Mouse (Mus musculus): ENCODE results near the gene Fbxo31. TPM values are rescaled to one million over a fixed set of nuclear protein-coding genes. Genes with fewer than 3 reads are reported as not detected.

Fbxo31 gene
- polyA plus RNA-seq, 1 experiment: 67.9 TPM

DNA sequence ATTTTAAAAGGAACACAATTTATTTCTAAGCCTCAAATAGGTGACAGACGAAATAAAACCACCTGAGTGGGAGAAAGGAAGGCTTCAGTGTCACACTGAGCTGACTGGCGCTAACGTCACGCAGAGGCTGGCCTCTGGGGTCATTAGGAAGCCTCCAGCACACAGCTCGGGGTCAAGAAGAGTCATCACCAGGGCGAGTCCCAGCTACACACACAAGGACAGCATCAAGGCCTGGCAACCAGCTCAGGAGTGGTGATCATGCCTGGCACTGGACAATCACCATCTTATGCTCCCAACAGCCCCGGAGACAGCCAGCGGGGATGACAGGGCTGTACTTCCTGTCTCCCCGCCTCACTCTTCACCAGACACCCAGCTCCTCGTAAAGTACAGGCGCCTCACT is 20.9 kb downstream of the Fbxo31 start:
- Histone ChIP-seq H3K27me3 (ENCODE audit: control insufficient read depth, insufficient read depth, low read length) (no peaks in the 10 kb centered on the region), H3K4me3 (replicated peaks; ENCODE audit: insufficient read depth, low read depth, low read length) (no peak overlapping the region), H3K27ac (ENCODE audit: insufficient read depth, low read length) (no peak overlapping the region), H3K4me1 (ENCODE audit: control insufficient read depth, insufficient read depth, low read length) (peaks cover 28% of the 10 kb centered on the region)
- DNase-seq: no peak
- WGBS: 90% methylated on average over 11 of the region's 11 CpGs
- TF ChIP-seq CTCF (IDR thresholded peaks at IDR 0.05; ENCODE audit: borderline replicate concordance, insufficient read depth, low read depth, low read length): no peak
- TF ChIP-seq POLR2A (IDR thresholded peaks at IDR 0.05; ENCODE audit: borderline replicate concordance, insufficient read depth, low read length): no peak

DNA sequence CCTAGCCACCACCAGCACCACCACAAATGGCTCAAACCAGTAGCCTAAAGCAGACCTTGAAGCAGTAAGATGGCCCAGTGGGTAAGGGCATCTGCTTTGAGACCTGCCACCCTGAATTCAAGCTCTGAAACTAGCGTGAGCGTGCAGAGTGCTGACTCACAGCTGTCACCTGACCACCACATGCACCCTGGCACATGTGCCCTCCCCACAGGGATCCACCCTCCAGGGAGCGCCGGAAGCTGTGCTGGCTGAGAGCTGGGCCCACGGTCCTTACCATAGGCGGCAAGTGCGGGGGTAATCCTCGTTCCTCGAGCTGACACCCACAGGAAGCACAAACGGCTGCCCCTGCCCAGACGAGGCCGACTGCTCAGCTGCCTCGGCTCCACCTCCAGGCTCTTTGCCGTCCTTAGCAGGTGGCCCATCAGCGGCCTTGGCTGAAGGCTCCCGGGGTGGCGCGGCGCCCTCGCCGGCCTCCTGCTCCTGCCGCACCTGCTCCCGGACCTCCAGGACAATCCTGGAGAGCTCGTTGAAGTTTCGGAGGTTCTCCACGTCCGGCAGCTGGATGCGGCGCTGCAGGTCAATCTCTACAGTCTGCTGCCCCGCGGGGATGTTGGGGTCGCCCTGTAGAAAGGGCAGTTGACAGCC is 24.7 kb downstream of the Fbxo31 start:
- Histone ChIP-seq H3K4me3 (replicated peaks; ENCODE audit: insufficient read depth, low read depth, low read length) (no peak overlapping the region), H3K27me3 (ENCODE audit: control insufficient read depth, insufficient read depth, low read length) (no peaks in the 10 kb centered on the region), H3K4me1 (ENCODE audit: control insufficient read depth, insufficient read depth, low read length) (no peaks in the 10 kb centered on the region), H3K27ac (ENCODE audit: insufficient read depth, low read length) (no peak overlapping the region)
- no peak for DNase-seq
- whole genome bisulfite sequencing: 72% methylated on average over 32 of the region's 32 CpGs
- TF ChIP-seq CTCF (IDR thresholded peaks at IDR 0.05; ENCODE audit: borderline replicate concordance, insufficient read depth, low read depth, low read length): no peak
- TF ChIP-seq POLR2A (IDR thresholded peaks at IDR 0.05; ENCODE audit: borderline replicate concordance, insufficient read depth, low read length): no peak

DNA sequence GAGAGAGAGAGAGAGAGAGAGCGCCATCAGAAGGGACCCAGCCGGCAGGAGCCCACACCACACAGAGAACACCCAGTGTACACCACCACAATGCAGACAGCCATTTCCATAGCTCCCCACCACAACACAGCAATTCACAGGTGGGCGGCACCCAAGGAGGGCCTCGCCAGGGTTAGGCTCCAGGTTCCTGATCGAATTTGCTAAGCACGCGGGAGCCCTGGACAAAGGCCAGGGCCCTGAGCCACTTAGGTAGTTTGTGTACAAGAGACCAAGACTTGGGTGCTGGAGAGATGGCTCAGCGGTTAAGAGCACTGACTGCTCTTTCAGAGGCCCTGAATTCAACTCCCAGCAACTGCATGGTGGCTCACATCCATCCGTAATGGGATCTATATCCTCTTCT is 26.1 kb downstream of the Fbxo31 start:
- no peak for DNase-seq
- H3K4me3 ChIP-seq (replicated peaks; ENCODE audit: insufficient read depth, low read depth, low read length): no peak overlapping the region
- 71% methylated on average over 9 of the region's 9 CpGs for WGBS
- no peaks in the 10 kb centered on the region for H3K27me3 ChIP-seq (ENCODE audit: control insufficient read depth, insufficient read depth, low read length)
- no peak overlapping the region for H3K27ac ChIP-seq (ENCODE audit: insufficient read depth, low read length)
- no peaks in the 10 kb centered on the region for H3K4me1 ChIP-seq (ENCODE audit: control insufficient read depth, insufficient read depth, low read length)
- TF ChIP-seq CTCF (IDR thresholded peaks at IDR 0.05; ENCODE audit: borderline replicate concordance, insufficient read depth, low read depth, low read length) (no peak), POLR2A (IDR thresholded peaks at IDR 0.05; ENCODE audit: borderline replicate concordance, insufficient read depth, low read length) (no peak)

DNA sequence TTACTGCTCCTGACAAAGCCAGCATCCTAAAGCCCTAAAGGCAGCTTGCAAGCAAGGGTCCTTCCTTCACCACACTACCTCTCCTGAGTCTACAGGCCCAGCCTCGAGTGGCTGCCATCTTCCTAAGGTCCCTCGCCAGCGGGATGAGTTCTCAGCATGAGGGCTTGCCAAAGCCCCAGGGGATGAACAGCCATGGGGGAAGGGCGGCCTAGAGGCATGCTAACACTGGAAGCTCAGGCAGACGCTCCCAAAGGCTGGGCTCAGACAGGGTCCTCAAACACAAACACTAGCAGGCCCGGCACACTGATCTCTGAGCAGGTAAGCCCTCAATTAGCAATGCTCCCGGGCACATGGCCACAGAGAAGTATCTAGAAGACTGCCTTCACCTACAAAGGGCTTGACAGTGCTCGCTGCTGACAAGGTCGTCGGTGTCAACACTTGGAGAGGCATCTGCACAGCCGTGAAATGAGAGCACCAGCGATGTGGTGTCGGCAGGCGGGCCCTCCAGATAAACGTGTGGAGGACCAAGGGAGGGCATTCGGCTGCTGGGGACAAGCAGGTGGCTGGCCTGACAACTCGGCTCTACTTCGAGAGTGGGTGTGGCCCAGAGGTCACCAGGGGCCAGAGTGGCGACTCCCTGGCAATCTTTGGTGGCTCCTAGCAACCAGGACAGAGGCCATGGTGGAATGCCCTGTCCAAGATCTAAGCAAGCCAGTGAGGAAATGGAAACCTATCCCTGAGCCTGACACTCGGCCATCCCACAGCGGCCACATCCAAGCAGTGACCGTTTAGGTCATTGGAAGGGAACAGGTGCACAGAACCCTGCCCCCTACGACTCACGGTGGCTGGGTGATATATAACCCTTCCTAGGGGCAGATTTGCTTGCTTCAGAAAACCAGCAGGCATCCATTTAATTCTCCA is 27.3 kb downstream of the Fbxo31 start:
- no peak for DNase-seq
- 55% methylated on average over 24 of the region's 24 CpGs for WGBS
- Histone ChIP-seq H3K4me1 (ENCODE audit: control insufficient read depth, insufficient read depth, low read length) (no peaks in the 10 kb centered on the region), H3K4me3 (replicated peaks; ENCODE audit: insufficient read depth, low read depth, low read length) (no peak overlapping the region), H3K27me3 (ENCODE audit: control insufficient read depth, insufficient read depth, low read length) (no peaks in the 10 kb centered on the region), H3K27ac (ENCODE audit: insufficient read depth, low read length) (no peak overlapping the region)
- no peak for TF ChIP-seq POLR2A (IDR thresholded peaks at IDR 0.05; ENCODE audit: borderline replicate concordance, insufficient read depth, low read length)

DNA sequence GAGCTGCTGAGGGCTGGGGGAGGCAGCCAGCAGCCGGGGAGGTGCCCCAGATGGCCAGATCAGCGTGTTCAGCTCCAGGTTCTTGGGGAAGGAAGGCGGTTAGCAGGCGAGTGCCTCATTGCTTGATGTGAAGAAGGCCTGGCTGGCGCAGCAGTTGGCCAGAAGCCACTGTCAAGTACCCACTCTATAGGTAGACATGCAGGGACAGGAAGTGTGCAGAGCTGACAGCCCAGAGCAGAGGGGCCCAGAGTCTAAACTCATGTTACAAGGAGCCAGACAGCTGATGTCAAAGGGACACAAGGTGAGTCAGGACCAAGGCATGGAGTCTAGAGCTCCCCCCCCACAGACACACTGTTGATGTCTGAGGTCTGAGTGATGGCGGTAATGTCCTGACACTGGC is 28.6 kb downstream of the Fbxo31 start:
- Histone ChIP-seq H3K4me1 (ENCODE audit: control insufficient read depth, insufficient read depth, low read length) (no peaks in the 10 kb centered on the region), H3K27ac (ENCODE audit: insufficient read depth, low read length) (no peak overlapping the region), H3K4me3 (replicated peaks; ENCODE audit: insufficient read depth, low read depth, low read length) (no peak overlapping the region), H3K27me3 (ENCODE audit: control insufficient read depth, insufficient read depth, low read length) (no peaks in the 10 kb centered on the region)
- DNase-seq: no peak
- WGBS: 36% methylated on average over 6 of the region's 6 CpGs
- TF ChIP-seq CTCF (IDR thresholded peaks at IDR 0.05; ENCODE audit: borderline replicate concordance, insufficient read depth, low read depth, low read length) (no peak), POLR2A (IDR thresholded peaks at IDR 0.05; ENCODE audit: borderline replicate concordance, insufficient read depth, low read length) (no peak)

DNA sequence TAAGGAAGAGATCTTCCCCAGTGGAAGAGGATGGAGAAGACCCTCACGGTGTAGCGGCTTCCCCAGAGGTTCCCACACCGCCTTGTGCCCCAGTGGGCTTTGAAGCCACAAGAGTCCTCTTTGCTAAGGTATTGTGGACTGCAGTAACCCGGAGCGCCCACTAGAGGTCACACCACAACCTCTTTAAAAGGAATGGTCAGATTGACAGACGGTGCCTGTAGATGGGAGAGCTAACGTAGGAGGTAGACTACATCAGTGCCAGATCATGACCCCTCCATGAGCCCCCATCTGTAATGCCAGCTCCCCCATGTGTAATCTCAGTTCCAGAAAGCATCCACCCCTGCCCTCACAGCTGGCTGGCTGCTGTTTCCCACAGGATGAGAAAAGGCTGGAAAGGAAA is 31.5 kb downstream of the Fbxo31 start:
- no peaks in the 10 kb centered on the region for H3K27me3 ChIP-seq (ENCODE audit: control insufficient read depth, insufficient read depth, low read length)
- TF ChIP-seq POLR2A (IDR thresholded peaks at IDR 0.05; ENCODE audit: borderline replicate concordance, insufficient read depth, low read length): no peak
- TF ChIP-seq CTCF (IDR thresholded peaks at IDR 0.05; ENCODE audit: borderline replicate concordance, insufficient read depth, low read depth, low read length): peak; percentile 89
- whole genome bisulfite sequencing: 2% methylated on average over 7 of the region's 7 CpGs
- DNase-seq: peak; percentile 70 to 81
- no peak overlapping the region for H3K4me3 ChIP-seq (replicated peaks; ENCODE audit: insufficient read depth, low read depth, low read length)
- H3K4me1 ChIP-seq (ENCODE audit: control insufficient read depth, insufficient read depth, low read length): no peaks in the 10 kb centered on the region
- H3K27ac ChIP-seq (ENCODE audit: insufficient read depth, low read length): no peak overlapping the region

DNA sequence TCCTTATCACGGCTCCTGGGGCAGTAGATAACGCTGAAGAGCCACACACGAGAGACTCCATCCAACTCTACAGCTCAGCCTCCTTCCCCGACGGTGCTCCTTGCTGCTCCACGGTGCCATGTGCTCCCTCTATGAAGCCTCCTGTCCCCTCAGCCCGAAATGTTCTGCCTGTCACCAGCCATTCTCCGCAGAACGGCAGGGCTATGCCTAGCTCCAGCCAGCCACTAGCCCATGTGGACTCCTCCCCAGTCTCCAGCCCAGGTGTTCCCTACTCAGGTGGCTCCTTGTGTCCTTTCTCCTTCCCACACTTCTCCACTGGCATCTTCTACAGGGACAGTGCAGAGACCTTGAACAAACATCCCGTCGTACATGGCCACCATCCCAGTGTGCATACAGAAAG is 33.7 kb downstream of the Fbxo31 start:
- TF ChIP-seq CTCF (IDR thresholded peaks at IDR 0.05; ENCODE audit: borderline replicate concordance, insufficient read depth, low read depth, low read length) (no peak), POLR2A (IDR thresholded peaks at IDR 0.05; ENCODE audit: borderline replicate concordance, insufficient read depth, low read length) (no peak)
- Histone ChIP-seq H3K4me3 (replicated peaks; ENCODE audit: insufficient read depth, low read depth, low read length) (no peak overlapping the region), H3K27me3 (ENCODE audit: control insufficient read depth, insufficient read depth, low read length) (no peaks in the 10 kb centered on the region), H3K27ac (ENCODE audit: insufficient read depth, low read length) (no peak overlapping the region), H3K4me1 (ENCODE audit: control insufficient read depth, insufficient read depth, low read length) (no peaks in the 10 kb centered on the region)
- 78% methylated on average over 11 of the region's 11 CpGs for WGBS
- DNase-seq: no peak

DNA sequence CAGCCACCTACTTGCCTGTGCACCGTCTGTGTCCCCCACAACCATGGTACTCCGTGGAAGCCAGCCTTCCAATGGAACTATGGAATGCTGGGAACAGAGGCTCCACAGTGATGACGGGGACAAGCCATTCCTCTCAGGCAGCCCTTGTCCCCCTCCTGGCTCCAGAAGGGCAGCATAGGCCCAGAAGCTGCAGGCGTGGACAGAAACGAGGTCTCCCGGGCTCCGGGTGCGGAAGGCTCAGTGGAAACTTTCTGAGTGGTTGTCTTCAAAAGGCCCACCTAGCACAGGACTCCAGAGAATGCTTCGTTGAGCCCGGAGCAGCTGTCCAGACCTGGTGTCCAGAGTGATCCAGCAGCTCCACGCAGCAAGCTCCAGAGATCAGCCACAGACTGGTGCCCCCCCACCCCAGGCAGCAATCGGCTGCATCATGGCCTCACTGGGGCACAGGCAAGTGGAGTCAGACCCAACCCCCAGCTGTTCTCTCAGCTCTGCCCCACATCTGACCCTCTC is 34.3 kb downstream of the Fbxo31 start, which contains the start of gene 1700018B08Rik:
Gene 1700018B08Rik, minus strand, starts transcription at position 45 of the 510 bp plus-strand sequence.
- no peaks in the 10 kb centered on the region for H3K4me1 ChIP-seq (ENCODE audit: control insufficient read depth, insufficient read depth, low read length)
- no peak within 1 kb of the TSS for H3K27ac ChIP-seq (ENCODE audit: insufficient read depth, low read length)
- TF ChIP-seq CTCF (IDR thresholded peaks at IDR 0.05; ENCODE audit: borderline replicate concordance, insufficient read depth, low read depth, low read length): no peak
- TF ChIP-seq POLR2A (IDR thresholded peaks at IDR 0.05; ENCODE audit: borderline replicate concordance, insufficient read depth, low read length): no peak
- no peaks in the 10 kb centered on the region for H3K27me3 ChIP-seq (ENCODE audit: control insufficient read depth, insufficient read depth, low read length)
- DNase-seq: no peak
- H3K4me3 ChIP-seq (replicated peaks; ENCODE audit: insufficient read depth, low read depth, low read length): no peak within 1 kb of the TSS
- WGBS: 81% methylated on average over 12 of the region's 12 CpGs

Data from cerebellum, adult 2 months (tissue).